Mouse (Mus musculus): ENCODE measurements around the gene St6galnac3.

DNA sequence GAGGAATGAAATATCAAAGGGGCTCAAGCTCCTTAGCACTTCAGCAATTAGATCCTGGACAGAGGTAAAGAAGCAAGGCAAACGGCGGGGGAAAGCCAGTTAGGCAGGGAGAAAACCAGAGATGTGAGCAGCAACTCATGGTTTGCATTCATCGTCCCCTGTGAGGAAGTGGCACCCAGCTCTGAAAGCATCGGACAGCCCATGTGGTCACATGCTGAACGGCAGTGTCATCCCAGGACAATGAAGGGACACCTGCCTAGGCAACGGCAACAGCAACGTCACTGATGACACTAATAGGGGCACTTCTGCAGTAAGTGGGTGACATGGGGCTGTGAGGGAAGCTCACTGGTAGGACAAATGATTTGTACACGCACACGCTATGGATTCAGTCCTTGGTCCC is 249.1 kb downstream of the St6galnac3 start:
- TF ChIP-seq CTCF (IDR thresholded peaks at IDR 0.05; ENCODE audit: control insufficient read depth, insufficient read depth, insufficient read length), result no peak
- no peak for TF ChIP-seq MYOG (IDR thresholded peaks at IDR 0.05; ENCODE audit: control insufficient read depth, extremely low read depth, insufficient read length)
- TF ChIP-seq MAX (IDR thresholded peaks at IDR 0.05), result no peak
- no peak for TF ChIP-seq CEBPB (IDR thresholded peaks at IDR 0.05; ENCODE audit: low read depth)
- no peak for TF ChIP-seq USF1 (IDR thresholded peaks at IDR 0.05; ENCODE audit: low read depth)
- TF ChIP-seq MYOD1 (IDR thresholded peaks at IDR 0.05; ENCODE audit: control insufficient read depth, insufficient read length, low read depth), result no peak
